Mouse (Mus musculus): ENCODE data around the gene 4930442H23Rik.

DNA sequence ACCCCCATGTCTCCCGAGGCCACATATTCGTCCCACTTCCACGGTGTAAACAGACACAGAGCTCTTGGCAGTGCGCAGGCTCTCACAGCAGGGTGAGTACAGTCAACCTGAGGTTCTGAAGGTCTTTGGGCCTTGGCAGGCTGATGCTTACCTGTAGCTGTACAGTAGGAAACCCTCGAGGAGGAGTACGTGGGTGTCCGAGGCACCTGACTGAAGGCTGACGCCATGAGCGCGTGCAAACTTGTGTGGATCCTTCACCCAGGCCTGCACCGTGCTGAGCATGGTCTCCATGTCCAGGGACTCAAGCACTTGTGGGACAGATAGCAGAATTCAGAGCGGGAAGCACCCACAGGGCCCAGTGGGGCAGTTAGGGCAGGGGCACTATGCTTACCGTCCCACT, 16.5 kb upstream of the 4930442H23Rik start:
- TF ChIP-seq CTCF (IDR thresholded peaks at IDR 0.05; ENCODE audit: borderline replicate concordance, extremely low read depth, insufficient read depth, insufficient read length) = no peak
- TF ChIP-seq POLR2A (IDR thresholded peaks at IDR 0.05; ENCODE audit: borderline replicate concordance, extremely low read depth, insufficient read depth, insufficient read length, poor library complexity, severe bottlenecking) = no peak

Measured in brain, embryonic 14.5 days (tissue).